Mouse (Mus musculus) cortical plate, adult 2 months (tissue): Measurements from ENCODE around the gene Ezh2. TPM values are rescaled to one million over a fixed set of nuclear protein-coding genes. Genes with fewer than 3 reads are reported as not detected.

Source experiments
- H3K27ac ChIP-seq: fragments of 200-500 bp; 2 replicates; pipeline ENCODE4 v1.5.1; 2012; ENCODE audit warnings: low read length, control low read depth, inconsistent platforms; ENCODE audit not compliant: insufficient read depth
- H3K4me1 ChIP-seq: fragments of 200-500 bp; 2 replicates; pipeline ENCODE4 v1.6.1; 2011; ENCODE audit warnings: low read length; ENCODE audit not compliant: control insufficient read depth, insufficient read depth
- H3K4me3 ChIP-seq: fragments of 200-500 bp; 2 replicates; pipeline ENCODE4 v1.5.1; 2011; ENCODE audit warnings: mild to moderate bottlenecking, low read length, control low read depth; ENCODE audit not compliant: insufficient read depth
- CTCF ChIP-seq: fragments of 200-500 bp; IDR thresholded peaks from 2 replicates; pipeline ENCODE4 v1.5.1; 2011; ENCODE audit warnings: mild to moderate bottlenecking, control low read depth, low read length; ENCODE audit not compliant: insufficient read depth; ENCODE audit errors: extremely low read depth
- POLR2A ChIP-seq: fragments of 200-500 bp; IDR thresholded peaks from 2 replicates; pipeline ENCODE4 v1.6.1; 2011; ENCODE audit warnings: mild to moderate bottlenecking, low read length, control low read depth; ENCODE audit not compliant: insufficient read depth; ENCODE audit errors: extremely low read depth
- polyA plus RNA-seq: library from polyadenylated mRNA; depleted of rRNA; stranded (reverse); fragments of >200 nt; gene quantifications from 2 replicates; pipeline ENCODE4 v1.2.3, GENCODE M21; 2012; rRNA removed

Gene Ezh2
- polyA plus RNA-seq, 1 experiment: 16.3 TPM

DNA sequence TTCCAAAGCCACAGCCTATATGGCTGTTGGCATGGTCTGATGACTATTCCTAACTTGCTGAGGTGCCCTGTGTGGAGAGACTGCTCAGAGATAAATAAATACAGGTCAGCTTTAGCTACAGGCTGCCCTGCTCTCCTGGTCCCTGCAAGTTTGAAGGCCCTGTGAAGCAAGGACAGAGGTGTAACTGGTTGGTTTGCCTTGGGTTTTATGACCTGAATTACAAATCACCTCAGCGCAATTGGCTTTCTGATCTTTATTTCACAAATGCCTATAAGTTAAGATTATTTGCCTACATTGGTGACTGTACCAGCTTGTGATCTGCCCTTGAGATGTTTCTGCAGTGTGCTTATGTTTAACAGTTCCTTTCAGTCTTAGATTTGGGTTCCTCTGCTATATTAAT is 113.1 kb downstream of the Ezh2 start:
- Histone ChIP-seq H3K4me3 (no peak overlapping the region), H3K27ac (no peak overlapping the region), H3K4me1 (peaks cover 3% of the 10 kb centered on the region)
- TF ChIP-seq POLR2A: no peak
- no peak for TF ChIP-seq CTCF

Other genes starting within 250 kb of the Ezh2 start
- gene Cul1, start 141.9 kb downstream of the Ezh2 start, polyA plus RNA-seq: 103 and 106 TPM in 2 replicates
- gene Pdia4, start 218.1 kb upstream of the Ezh2 start, polyA plus RNA-seq: 29.4 and 33.2 TPM in 2 replicates
- gene Zfp786, start 235.5 kb upstream of the Ezh2 start, polyA plus RNA-seq: 2.0 and 2.3 TPM in 2 replicates
- gene Zfp398, start 240.3 kb upstream of the Ezh2 start, polyA plus RNA-seq: 14.2 and 14.6 TPM in 2 replicates